Mouse (Mus musculus): ENCODE measurements around the gene Hmgb2. TPM values are rescaled to one million over a fixed set of nuclear protein-coding genes. Genes with fewer than 3 reads are reported as not detected.
"Not testable (repeated sequence)": the region's sequence is repeated elsewhere in the genome, so short reads cannot be mapped to it uniquely, and the experiment has no call there.

The Hmgb2 gene
- polyA plus RNA-seq, 1 experiment: 5.8 TPM

DNA sequence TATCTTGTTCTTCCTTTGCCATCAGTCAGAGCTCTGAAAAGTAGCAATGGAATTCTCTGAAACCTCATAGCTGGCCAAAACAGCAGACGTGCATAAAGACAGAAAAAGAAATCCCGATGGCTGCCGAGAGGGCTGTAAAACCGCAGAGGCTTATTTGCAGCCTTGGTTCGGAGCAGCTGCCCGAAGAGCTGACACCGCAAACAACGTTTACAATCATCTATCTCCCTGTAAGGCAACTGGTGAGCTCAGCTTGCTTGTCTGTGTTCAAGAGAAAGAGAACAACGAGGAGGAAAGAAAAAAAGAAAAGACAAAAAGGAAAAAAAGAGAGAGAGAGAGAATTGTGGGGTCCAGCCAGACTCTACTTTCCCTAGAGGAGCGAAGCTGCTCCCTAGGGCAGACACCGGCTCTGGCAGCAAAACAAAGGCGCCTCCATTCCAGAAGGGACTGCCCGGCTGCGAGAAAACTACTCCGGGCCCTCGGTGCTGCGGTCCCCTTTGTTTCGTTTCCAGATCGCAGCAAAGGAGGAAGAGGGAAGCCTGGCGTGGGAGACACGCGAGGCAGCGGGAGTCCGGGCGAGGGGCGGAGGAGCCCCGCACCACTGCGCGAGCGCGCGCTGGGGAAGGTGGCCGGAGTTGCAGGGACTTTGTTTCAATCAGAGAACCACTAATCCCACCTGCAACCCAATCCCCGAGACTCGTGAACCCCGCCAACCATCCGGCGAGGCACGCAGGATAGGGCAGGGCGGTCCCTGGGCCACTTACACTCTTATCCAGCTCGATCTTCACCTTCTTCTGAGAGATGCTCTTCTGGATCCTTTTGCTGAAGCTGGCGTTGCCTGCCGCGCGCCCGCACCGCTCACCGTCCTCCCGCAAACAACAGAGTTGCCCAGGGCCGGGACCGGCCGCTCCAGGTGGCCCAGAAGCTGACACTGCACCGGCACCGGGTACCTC is 24.9 kb upstream of the Hmgb2 start:
- Histone ChIP-seq H3K4me1 (ENCODE audit: control insufficient read depth, insufficient read depth, low read length) (no peaks in the 10 kb centered on the region; the same call in 1 of the 2 replicates), H3K4me3 (replicated peaks; ENCODE audit: extremely low read depth, low read depth, low read length) (peak overlapping the region; percentile 88)
- TF ChIP-seq CTCF (IDR thresholded peaks at IDR 0.05; ENCODE audit: insufficient read depth, low read length) (no peak), POLR2A (IDR thresholded peaks at IDR 0.05; ENCODE audit: borderline replicate concordance, extremely low read depth, low read depth, low read length) (no peak)
- under 1% methylated on average over 54 of the region's 54 CpGs for WGBS
- no peak for DNase-seq

DNA sequence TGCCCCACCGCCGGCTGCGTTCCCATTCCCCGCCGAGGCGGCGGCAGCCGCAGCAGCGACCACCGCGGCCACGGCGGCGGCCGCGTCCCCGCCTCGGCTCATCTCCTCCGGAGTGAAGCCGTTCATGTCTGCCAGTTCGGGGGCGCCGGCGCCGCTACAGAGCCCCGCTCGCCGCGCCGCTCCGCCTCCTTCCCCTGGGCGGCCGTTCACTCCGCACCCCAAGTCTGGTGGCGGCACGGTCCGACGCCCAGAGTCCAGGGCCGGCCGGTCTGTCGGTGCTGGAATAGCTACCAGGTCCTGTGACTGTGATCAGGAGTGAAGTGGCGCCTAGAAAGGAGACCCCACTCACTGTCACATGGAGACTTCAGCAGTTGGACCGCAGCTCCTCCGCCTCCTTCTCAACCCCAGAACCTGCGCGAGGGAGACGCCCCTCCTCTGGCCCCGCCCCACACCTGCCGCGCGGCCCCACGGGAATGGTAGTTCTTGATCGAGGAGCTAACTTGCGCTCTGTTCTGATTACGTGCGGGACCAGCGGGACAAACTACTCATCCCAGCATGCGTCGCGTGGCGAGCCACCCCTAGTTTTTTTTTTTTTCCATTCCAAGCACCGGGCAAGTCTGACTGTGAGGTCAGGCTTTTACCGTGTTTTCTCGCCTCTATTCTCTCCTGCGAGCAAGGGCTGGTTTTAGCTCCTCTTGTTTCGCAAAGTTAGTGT is 24.1 kb upstream of the Hmgb2 start, which contains the start of gene Sap30:
Gene Sap30 (minus strand): TSS at position 420 of the 715 bp plus-strand sequence.
- no peaks in the 10 kb centered on the region; the same call in 1 of the 2 replicates for H3K4me1 ChIP-seq (ENCODE audit: control insufficient read depth, insufficient read depth, low read length)
- WGBS: under 1% methylated on average over 66 of the region's 66 CpGs
- TF ChIP-seq CTCF (IDR thresholded peaks at IDR 0.05; ENCODE audit: insufficient read depth, low read length) (no peak), POLR2A (IDR thresholded peaks at IDR 0.05; ENCODE audit: borderline replicate concordance, extremely low read depth, low read depth, low read length) (peak; percentile 65; the same call in 1 of the 2 replicates)
- DNase-seq: peak; percentile 98
- H3K4me3 ChIP-seq (replicated peaks; ENCODE audit: extremely low read depth, low read depth, low read length): peak within 1 kb of the TSS; percentile 88

DNA sequence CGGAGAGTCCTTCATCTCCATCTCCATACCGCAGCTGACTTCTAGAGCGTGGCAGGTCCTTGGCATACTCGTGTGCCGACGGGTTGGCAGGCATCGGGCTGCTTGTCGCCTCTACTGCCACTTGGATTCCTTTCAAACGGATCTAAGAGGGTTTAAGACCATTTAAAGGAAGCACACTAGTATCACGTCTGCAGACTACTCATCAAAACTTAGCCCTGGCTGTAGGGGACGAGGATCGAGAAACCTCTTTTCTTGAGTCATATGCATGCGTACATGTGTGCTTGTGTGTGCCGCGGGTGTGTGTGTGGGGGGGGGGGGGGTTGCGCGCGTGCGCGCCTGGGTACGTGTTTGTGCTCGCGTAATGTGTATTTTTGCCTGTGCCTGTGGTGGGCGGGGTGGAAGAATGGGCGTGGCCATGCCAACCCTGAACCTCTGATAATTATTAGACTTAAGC is 23.4 kb upstream of the Hmgb2 start:
- H3K4me1 ChIP-seq (ENCODE audit: control insufficient read depth, insufficient read depth, low read length): no peaks in the 10 kb centered on the region; the same call in 1 of the 2 replicates
- H3K4me3 ChIP-seq (replicated peaks; ENCODE audit: extremely low read depth, low read depth, low read length): peak overlapping the region; percentile 78
- WGBS: under 1% methylated on average over 25 of the region's 25 CpGs
- DNase-seq: peak; percentile 56
- 0 out of 2 replicates have a peak, but pooled peaks have one; percentile 32 for TF ChIP-seq POLR2A (IDR thresholded peaks at IDR 0.05; ENCODE audit: borderline replicate concordance, extremely low read depth, low read depth, low read length)
- TF ChIP-seq CTCF (IDR thresholded peaks at IDR 0.05; ENCODE audit: insufficient read depth, low read length): no peak

DNA sequence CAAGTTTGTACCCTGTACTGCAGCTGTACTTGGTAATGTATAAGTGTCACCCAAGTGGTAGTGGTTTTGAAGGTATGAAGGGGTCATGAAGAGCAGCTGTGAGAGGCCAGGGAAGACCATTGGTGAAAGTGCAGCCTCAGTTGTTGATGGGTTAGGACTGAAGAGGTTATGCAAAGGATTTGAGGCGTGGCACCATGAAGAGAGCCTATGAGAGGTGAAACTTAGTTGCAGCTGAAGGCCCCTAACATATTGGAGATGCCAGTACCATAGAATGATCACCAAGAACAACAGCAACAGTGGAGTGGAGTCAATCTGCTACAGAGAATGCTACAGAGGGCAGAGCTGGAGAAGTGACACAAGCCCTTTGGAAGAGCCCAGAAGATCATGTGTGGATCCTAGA is 22.3 kb upstream of the Hmgb2 start:
- DNase-seq: no peak
- Histone ChIP-seq H3K4me1 (ENCODE audit: control insufficient read depth, insufficient read depth, low read length) (no peaks in the 10 kb centered on the region; the same call in 1 of the 2 replicates), H3K4me3 (replicated peaks; ENCODE audit: extremely low read depth, low read depth, low read length) (no peak overlapping the region)
- 97% methylated on average over 1 of the region's 1 CpGs for WGBS
- TF ChIP-seq POLR2A (IDR thresholded peaks at IDR 0.05; ENCODE audit: borderline replicate concordance, extremely low read depth, low read depth, low read length): no peak
- TF ChIP-seq CTCF (IDR thresholded peaks at IDR 0.05; ENCODE audit: insufficient read depth, low read length): no peak

DNA sequence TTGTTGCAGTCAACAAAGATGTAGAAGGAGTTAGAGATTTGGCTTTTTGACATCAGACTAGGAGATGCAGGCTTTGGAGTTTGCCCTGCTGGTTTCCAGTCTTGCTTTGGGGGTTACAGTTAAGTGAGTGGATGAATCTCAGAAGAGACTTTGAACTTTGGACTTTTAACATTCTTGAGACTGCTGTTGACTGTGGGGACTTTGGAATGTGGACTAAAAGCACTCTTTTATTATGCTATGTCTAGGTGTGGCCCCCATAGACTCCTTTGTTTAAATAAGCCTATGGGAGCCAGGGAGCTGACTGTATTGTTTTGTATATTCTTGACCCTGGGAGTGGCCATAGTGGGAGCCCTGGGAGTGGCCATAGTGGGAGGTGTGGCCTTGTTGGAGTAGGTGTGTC is 21.8 kb upstream of the Hmgb2 start:
- DNase-seq: no peak
- TF ChIP-seq CTCF (IDR thresholded peaks at IDR 0.05; ENCODE audit: insufficient read depth, low read length): no peak
- TF ChIP-seq POLR2A (IDR thresholded peaks at IDR 0.05; ENCODE audit: borderline replicate concordance, extremely low read depth, low read depth, low read length): no peak
- H3K4me3 ChIP-seq (replicated peaks; ENCODE audit: extremely low read depth, low read depth, low read length): no peak overlapping the region
- no peaks in the 10 kb centered on the region; the same call in 1 of the 2 replicates for H3K4me1 ChIP-seq (ENCODE audit: control insufficient read depth, insufficient read depth, low read length)

DNA sequence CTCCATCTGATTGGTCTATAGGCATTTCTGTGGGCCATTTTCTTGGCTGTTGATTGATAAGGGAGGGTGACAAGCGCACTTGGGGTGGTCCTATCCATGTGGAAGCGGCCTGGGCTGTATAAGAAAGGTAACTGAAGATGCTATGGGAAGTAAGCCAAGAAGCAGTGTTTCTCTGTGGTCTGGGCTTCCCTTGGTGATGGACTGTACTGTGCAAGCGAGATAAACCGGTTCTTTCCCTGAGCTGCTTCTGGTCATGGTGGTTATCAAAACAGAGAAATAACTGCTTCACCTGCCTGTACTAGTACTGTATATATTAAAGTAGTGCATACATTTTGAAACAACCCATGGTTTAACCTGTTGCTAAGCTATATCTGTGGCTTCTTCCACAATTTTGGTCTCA is 19.8 kb upstream of the Hmgb2 start:
- 92% methylated on average over 4 of the region's 4 CpGs for WGBS
- DNase-seq: no peak

DNA sequence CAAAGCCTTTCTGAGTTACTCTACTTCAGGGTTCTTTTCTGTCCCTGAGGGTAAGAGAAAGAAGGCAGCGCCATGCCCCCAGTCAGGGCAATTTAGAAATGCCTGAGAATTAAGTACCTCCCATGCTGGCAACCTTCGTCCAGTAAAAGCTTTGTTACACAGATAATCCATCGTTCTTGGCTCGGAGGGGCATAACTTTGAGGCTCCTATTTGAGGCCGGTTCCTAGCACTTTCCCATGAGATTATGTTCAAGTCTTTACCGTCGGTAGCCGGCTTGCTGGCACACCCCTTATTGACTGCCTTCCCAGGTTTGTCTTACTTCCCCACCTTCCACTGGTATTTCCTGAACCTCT is 13.2 kb upstream of the Hmgb2 start:
- 51% methylated on average over 8 of the region's 8 CpGs for WGBS
- H3K4me3 ChIP-seq (replicated peaks; ENCODE audit: extremely low read depth, low read depth, low read length): no peak overlapping the region
- TF ChIP-seq POLR2A (IDR thresholded peaks at IDR 0.05; ENCODE audit: borderline replicate concordance, extremely low read depth, low read depth, low read length): no peak
- TF ChIP-seq CTCF (IDR thresholded peaks at IDR 0.05; ENCODE audit: insufficient read depth, low read length): no peak

More for the DNA sequence above, 19.8 kb upstream of the Hmgb2 start:
- TF ChIP-seq CTCF (IDR thresholded peaks at IDR 0.05; ENCODE audit: insufficient read depth, low read length) (no peak), POLR2A (IDR thresholded peaks at IDR 0.05; ENCODE audit: borderline replicate concordance, extremely low read depth, low read depth, low read length) (no peak)
- Histone ChIP-seq H3K4me1 (ENCODE audit: control insufficient read depth, insufficient read depth, low read length) (no peaks in the 10 kb centered on the region), H3K4me3 (replicated peaks; ENCODE audit: extremely low read depth, low read depth, low read length) (no peak overlapping the region)

DNA sequence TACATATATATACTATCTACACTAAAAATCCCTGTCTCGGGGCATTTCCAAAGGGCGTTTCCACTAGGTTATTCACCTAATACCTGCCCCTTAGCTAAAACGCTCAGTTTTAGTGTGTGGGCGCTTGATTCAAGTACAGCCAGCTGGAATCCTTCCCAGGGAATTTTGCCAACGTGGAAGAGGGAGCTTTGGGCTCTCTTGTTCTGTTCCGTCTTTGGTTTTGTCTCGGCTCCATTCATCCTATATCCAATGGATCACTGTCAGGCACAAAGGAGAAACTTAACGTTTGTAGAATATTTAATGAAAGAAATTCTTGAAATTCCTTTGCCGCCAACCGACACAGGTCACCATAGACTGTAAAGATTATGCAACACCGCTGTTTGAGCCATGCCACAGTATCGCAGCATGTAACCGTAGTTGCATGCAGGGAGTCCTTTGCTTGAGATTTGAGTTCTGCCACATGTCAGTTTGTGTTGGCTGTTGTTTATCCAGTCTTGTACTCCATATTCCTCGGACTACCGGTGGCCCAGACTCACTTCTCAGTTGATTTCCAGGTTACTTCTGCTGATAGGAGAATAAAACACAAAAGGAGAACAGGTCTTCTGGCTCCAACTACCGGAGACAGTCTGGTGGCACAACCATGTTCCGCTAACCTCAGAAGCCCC is 12.7 kb upstream of the Hmgb2 start:
- H3K4me3 ChIP-seq (replicated peaks; ENCODE audit: extremely low read depth, low read depth, low read length): no peak overlapping the region
- TF ChIP-seq POLR2A (IDR thresholded peaks at IDR 0.05; ENCODE audit: borderline replicate concordance, extremely low read depth, low read depth, low read length) (no peak), CTCF (IDR thresholded peaks at IDR 0.05; ENCODE audit: insufficient read depth, low read length) (no peak)
- peak; percentile 39 for DNase-seq

More for the DNA sequence above, 13.2 kb upstream of the Hmgb2 start:
- H3K4me1 ChIP-seq (ENCODE audit: control insufficient read depth, insufficient read depth, low read length): no peaks in the 10 kb centered on the region
- no peak for DNase-seq

DNA sequence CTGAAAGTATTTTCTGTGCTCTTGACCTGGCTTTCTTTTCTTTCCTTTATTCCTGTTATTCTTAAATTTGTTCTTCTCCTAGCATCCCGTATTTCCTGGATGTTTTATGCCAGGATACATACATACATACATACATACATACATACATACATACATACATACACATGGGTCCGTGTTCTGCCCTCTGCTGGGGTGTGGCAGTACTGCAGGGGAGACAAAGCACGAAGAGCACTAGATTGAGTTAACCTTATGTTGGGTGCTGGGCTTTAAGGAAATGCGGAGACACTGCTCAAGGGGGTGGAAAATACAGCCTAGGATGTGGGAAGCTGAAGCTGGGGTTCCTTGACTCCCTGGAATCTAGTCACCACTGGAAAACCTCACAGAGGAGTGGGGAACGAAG is 8.1 kb upstream of the Hmgb2 start:
- Histone ChIP-seq H3K4me3 (replicated peaks; ENCODE audit: extremely low read depth, low read depth, low read length) (no peak overlapping the region), H3K4me1 (ENCODE audit: control insufficient read depth, insufficient read depth, low read length) (no peaks in the 10 kb centered on the region; the same call in 1 of the 2 replicates)
- no peak for TF ChIP-seq POLR2A (IDR thresholded peaks at IDR 0.05; ENCODE audit: borderline replicate concordance, extremely low read depth, low read depth, low read length)
- peak; percentile 83 for TF ChIP-seq CTCF (IDR thresholded peaks at IDR 0.05; ENCODE audit: insufficient read depth, low read length)
- WGBS: 50% methylated on average over 5 of the region's 5 CpGs
- DNase-seq: peak; percentile 66

More for the DNA sequence above, 12.7 kb upstream of the Hmgb2 start:
- WGBS: 36% methylated on average over 17 of the region's 17 CpGs
- H3K4me1 ChIP-seq (ENCODE audit: control insufficient read depth, insufficient read depth, low read length): no peaks in the 10 kb centered on the region

DNA sequence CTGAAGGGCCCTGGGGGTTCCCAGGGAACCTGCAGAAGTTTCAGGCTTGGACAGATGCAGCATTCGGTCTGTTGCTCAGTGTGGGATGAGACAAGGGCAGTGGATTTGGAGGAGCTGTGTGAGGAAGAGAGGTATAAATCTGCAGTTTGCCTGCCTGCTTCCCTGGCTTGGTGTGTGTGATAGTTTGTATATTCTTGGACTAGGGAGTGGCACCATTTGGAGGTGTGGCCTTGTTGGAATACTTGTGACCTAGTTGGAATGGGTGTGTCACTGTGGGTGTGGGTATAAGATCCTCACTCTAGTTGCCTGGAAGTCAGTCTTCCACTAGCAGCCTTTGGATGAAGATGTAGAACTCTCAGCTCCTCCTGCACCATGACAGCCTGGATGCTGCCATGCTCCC is 6.2 kb upstream of the Hmgb2 start:
- DNase-seq; H3K4me3 ChIP-seq (replicated peaks; ENCODE audit: extremely low read depth, low read depth, low read length); H3K4me1 ChIP-seq (ENCODE audit: control insufficient read depth, insufficient read depth, low read length): not testable (repeated sequence)
- WGBS: 71% methylated on average over 1 of the region's 1 CpGs

Data from lung, adult 2 months (tissue).